Mouse (Mus musculus): ENCODE measurements at regions not wholly inside any gene's neighbourhood (a gene's known extent, or its start where the extent isn't known, plus 50 kb on each side); places are given as distances from the start of the nearest gene placed in this dataset.

- Histone ChIP-seq H3K9me3 (ENCODE audit: control insufficient read depth, low read length) (no peaks in the 10 kb centered on the region), H3K27me3 (replicated peaks; ENCODE audit: control insufficient read depth, insufficient read depth, low read length) (no peaks in the 10 kb centered on the region), H3K4me2 (ENCODE audit: low read length) (no peak overlapping the region), H3K4me1 (replicated peaks; ENCODE audit: control insufficient read depth, insufficient read depth, low read length) (no peaks in the 10 kb centered on the region), H3K36me3 (ENCODE audit: control insufficient read depth, insufficient read depth, low read length) (no peaks in the 10 kb centered on the region), H3K27ac (ENCODE audit: low read depth) (no peak overlapping the region), H3K4me3 (ENCODE audit: low read depth, low read length) (no peak overlapping the region), H3K9ac (ENCODE audit: low read length) (no peak overlapping the region)
- no peak for DNase-seq (ENCODE audit: low spot score)
- ATAC-seq (replicated peaks; ENCODE audit: low FRiP score, low TSS enrichment, low read depth): no peak
- WGBS: 78% methylated on average over 1 of the region's 1 CpGs
Measured at GRCm38 (mm10) chr3:18460267-18460666, 512.1 kb downstream of the Cypt12 start.

GRCm38 (mm10) chr3:18471846-18472245, 523.6 kb downstream of the Cypt12 start:
- no peak for ATAC-seq (replicated peaks; ENCODE audit: low FRiP score, low TSS enrichment, low read depth)

GRCm38 (mm10) chr3:18479557-18479956, 531.3 kb downstream of the Cypt12 start:
- H3K4me3 ChIP-seq (ENCODE audit: low read depth, low read length): no peak overlapping the region
- DNase-seq (ENCODE audit: low spot score): no peak
- H3K27me3 ChIP-seq (replicated peaks; ENCODE audit: control insufficient read depth, insufficient read depth, low read length): no peaks in the 10 kb centered on the region
- no peak for ATAC-seq (replicated peaks; ENCODE audit: low FRiP score, low TSS enrichment, low read depth)
- no peak overlapping the region for H3K27ac ChIP-seq (ENCODE audit: low read depth)
- no peaks in the 10 kb centered on the region for H3K36me3 ChIP-seq (ENCODE audit: control insufficient read depth, insufficient read depth, low read length)
- no peak overlapping the region for H3K4me2 ChIP-seq (ENCODE audit: low read length)
- no peak overlapping the region for H3K9ac ChIP-seq (ENCODE audit: low read length)
- no peaks in the 10 kb centered on the region for H3K4me1 ChIP-seq (replicated peaks; ENCODE audit: control insufficient read depth, insufficient read depth, low read length)
- 75% methylated on average over 2 of the region's 2 CpGs for WGBS
- no peaks in the 10 kb centered on the region for H3K9me3 ChIP-seq (ENCODE audit: control insufficient read depth, low read length)

More at GRCm38 (mm10) chr3:18471846-18472245, 523.6 kb downstream of the Cypt12 start:
- H3K4me1 ChIP-seq (replicated peaks; ENCODE audit: control insufficient read depth, insufficient read depth, low read length): no peaks in the 10 kb centered on the region
- 80% methylated on average over 3 of the region's 3 CpGs for WGBS
- H3K27me3 ChIP-seq (replicated peaks; ENCODE audit: control insufficient read depth, insufficient read depth, low read length): no peaks in the 10 kb centered on the region
- no peaks in the 10 kb centered on the region for H3K9me3 ChIP-seq (ENCODE audit: control insufficient read depth, low read length)
- no peak overlapping the region for H3K4me2 ChIP-seq (ENCODE audit: low read length)
- no peak overlapping the region for H3K9ac ChIP-seq (ENCODE audit: low read length)
- DNase-seq (ENCODE audit: low spot score): no peak
- H3K4me3 ChIP-seq (ENCODE audit: low read depth, low read length): no peak overlapping the region
- H3K36me3 ChIP-seq (ENCODE audit: control insufficient read depth, insufficient read depth, low read length): no peaks in the 10 kb centered on the region
- H3K27ac ChIP-seq (ENCODE audit: low read depth): no peak overlapping the region

GRCm38 (mm10) chr3:18482006-18482405, 533.8 kb downstream of the Cypt12 start:
- WGBS: 75% methylated on average over 2 of the region's 2 CpGs
- Histone ChIP-seq H3K9me3 (ENCODE audit: control insufficient read depth, low read length) (no peaks in the 10 kb centered on the region), H3K4me2 (ENCODE audit: low read length) (no peak overlapping the region), H3K9ac (ENCODE audit: low read length) (no peak overlapping the region), H3K4me3 (ENCODE audit: low read depth, low read length) (no peak overlapping the region), H3K4me1 (replicated peaks; ENCODE audit: control insufficient read depth, insufficient read depth, low read length) (no peaks in the 10 kb centered on the region), H3K27ac (ENCODE audit: low read depth) (no peak overlapping the region), H3K27me3 (replicated peaks; ENCODE audit: control insufficient read depth, insufficient read depth, low read length) (no peaks in the 10 kb centered on the region), H3K36me3 (ENCODE audit: control insufficient read depth, insufficient read depth, low read length) (no peaks in the 10 kb centered on the region)
- DNase-seq (ENCODE audit: low spot score): no peak
- no peak for ATAC-seq (replicated peaks; ENCODE audit: low FRiP score, low TSS enrichment, low read depth)

GRCm38 (mm10) chr3:18488886-18489285, 540.7 kb downstream of the Cypt12 start:
- no peak overlapping the region for H3K4me2 ChIP-seq (ENCODE audit: low read length)
- no peak for DNase-seq (ENCODE audit: low spot score)
- H3K4me3 ChIP-seq (ENCODE audit: low read depth, low read length): no peak overlapping the region
- ATAC-seq (replicated peaks; ENCODE audit: low FRiP score, low TSS enrichment, low read depth): no peak
- no peaks in the 10 kb centered on the region for H3K4me1 ChIP-seq (replicated peaks; ENCODE audit: control insufficient read depth, insufficient read depth, low read length)
- WGBS: 87% methylated on average over 2 of the region's 2 CpGs
- no peak overlapping the region for H3K27ac ChIP-seq (ENCODE audit: low read depth)
- no peak overlapping the region for H3K9ac ChIP-seq (ENCODE audit: low read length)
- H3K27me3 ChIP-seq (replicated peaks; ENCODE audit: control insufficient read depth, insufficient read depth, low read length): no peaks in the 10 kb centered on the region
- no peaks in the 10 kb centered on the region for H3K36me3 ChIP-seq (ENCODE audit: control insufficient read depth, insufficient read depth, low read length)
- no peaks in the 10 kb centered on the region for H3K9me3 ChIP-seq (ENCODE audit: control insufficient read depth, low read length)

- no peaks in the 10 kb centered on the region for H3K4me1 ChIP-seq (replicated peaks; ENCODE audit: control insufficient read depth, insufficient read depth, low read length)
- H3K36me3 ChIP-seq (ENCODE audit: control insufficient read depth, insufficient read depth, low read length): no peaks in the 10 kb centered on the region
- H3K27me3 ChIP-seq (replicated peaks; ENCODE audit: control insufficient read depth, insufficient read depth, low read length): no peaks in the 10 kb centered on the region
- no peak overlapping the region for H3K4me2 ChIP-seq (ENCODE audit: low read length)
- no peak for ATAC-seq (replicated peaks; ENCODE audit: low FRiP score, low TSS enrichment, low read depth)
- H3K9me3 ChIP-seq (ENCODE audit: control insufficient read depth, low read length): no peaks in the 10 kb centered on the region
- no peak for DNase-seq (ENCODE audit: low spot score)
- 45% methylated on average over 3 of the region's 3 CpGs for WGBS
- no peak overlapping the region for H3K27ac ChIP-seq (ENCODE audit: low read depth)
- no peak overlapping the region for H3K9ac ChIP-seq (ENCODE audit: low read length)
- H3K4me3 ChIP-seq (ENCODE audit: low read depth, low read length): no peak overlapping the region
Measured at GRCm38 (mm10) chr3:18522562-18522961, 574.4 kb downstream of the Cypt12 start.

- no peak for DNase-seq (ENCODE audit: low spot score)
Measured at GRCm38 (mm10) chr3:18524011-18524410, 575.8 kb downstream of the Cypt12 start.

GRCm38 (mm10) chr3:18557201-18557600, 609.0 kb downstream of the Cypt12 start:
- Histone ChIP-seq H3K9ac (ENCODE audit: low read length) (no peak overlapping the region), H3K4me1 (replicated peaks; ENCODE audit: control insufficient read depth, insufficient read depth, low read length) (no peaks in the 10 kb centered on the region), H3K27me3 (replicated peaks; ENCODE audit: control insufficient read depth, insufficient read depth, low read length) (no peaks in the 10 kb centered on the region), H3K4me3 (ENCODE audit: low read depth, low read length) (no peak overlapping the region), H3K9me3 (ENCODE audit: control insufficient read depth, low read length) (no peaks in the 10 kb centered on the region), H3K27ac (ENCODE audit: low read depth) (no peak overlapping the region), H3K4me2 (ENCODE audit: low read length) (no peak overlapping the region), H3K36me3 (ENCODE audit: control insufficient read depth, insufficient read depth, low read length) (no peaks in the 10 kb centered on the region)
- WGBS: 100% methylated on average over 2 of the region's 2 CpGs
- ATAC-seq (replicated peaks; ENCODE audit: low FRiP score, low TSS enrichment, low read depth): no peak
- DNase-seq (ENCODE audit: low spot score): no peak

More at GRCm38 (mm10) chr3:18524011-18524410, 575.8 kb downstream of the Cypt12 start:
- no peaks in the 10 kb centered on the region for H3K36me3 ChIP-seq (ENCODE audit: control insufficient read depth, insufficient read depth, low read length)
- H3K27ac ChIP-seq (ENCODE audit: low read depth): no peak overlapping the region
- no peaks in the 10 kb centered on the region for H3K27me3 ChIP-seq (replicated peaks; ENCODE audit: control insufficient read depth, insufficient read depth, low read length)
- ATAC-seq (replicated peaks; ENCODE audit: low FRiP score, low TSS enrichment, low read depth): no peak
- no peaks in the 10 kb centered on the region for H3K9me3 ChIP-seq (ENCODE audit: control insufficient read depth, low read length)
- WGBS: 73% methylated on average over 2 of the region's 2 CpGs
- no peak overlapping the region for H3K4me3 ChIP-seq (ENCODE audit: low read depth, low read length)
- no peaks in the 10 kb centered on the region for H3K4me1 ChIP-seq (replicated peaks; ENCODE audit: control insufficient read depth, insufficient read depth, low read length)
- H3K9ac ChIP-seq (ENCODE audit: low read length): no peak overlapping the region
- no peak overlapping the region for H3K4me2 ChIP-seq (ENCODE audit: low read length)

GRCm38 (mm10) chr3:18560282-18560785, 612.1 kb downstream of the Cypt12 start:
- DNase-seq (ENCODE audit: low spot score) (no peak), ATAC-seq (replicated peaks; ENCODE audit: low FRiP score, low TSS enrichment, low read depth) (no peak)
- WGBS: 68% methylated on average over 4 of the region's 4 CpGs
- Histone ChIP-seq H3K9me3 (ENCODE audit: control insufficient read depth, low read length) (no peaks in the 10 kb centered on the region), H3K4me3 (ENCODE audit: low read depth, low read length) (no peak overlapping the region), H3K4me2 (ENCODE audit: low read length) (no peak overlapping the region), H3K36me3 (ENCODE audit: control insufficient read depth, insufficient read depth, low read length) (no peaks in the 10 kb centered on the region), H3K9ac (ENCODE audit: low read length) (no peak overlapping the region), H3K27ac (ENCODE audit: low read depth) (no peak overlapping the region), H3K27me3 (replicated peaks; ENCODE audit: control insufficient read depth, insufficient read depth, low read length) (no peaks in the 10 kb centered on the region), H3K4me1 (replicated peaks; ENCODE audit: control insufficient read depth, insufficient read depth, low read length) (no peaks in the 10 kb centered on the region)
